Mouse (Mus musculus) forebrain, embryonic 11.5 days (tissue): ENCODE measurements at regions not wholly inside any gene's neighbourhood (a gene's known extent, or its start where the extent isn't known, plus 50 kb on each side); places are given as distances from the start of the nearest gene placed in this dataset.

Experiments
- ATAC-seq: fragments of 200-750 bp; cut with Nextera tagmentation; replicated peaks from 2 replicates; pipeline ENCODE4 v1.8.0; 2017; ENCODE audit warnings: moderate TSS enrichment; ENCODE audit not compliant: low FRiP score
- DNase-seq: peaks from one replicate; pipeline ENCODE4 v3.0.0-alpha.2; 2017; ENCODE audit warnings: low spot score
- H3K27ac ChIP-seq: fragments of 300-500 bp; sonication (generic); 2 replicates; pipeline ENCODE4 v1.5.1; 2014; ENCODE audit warnings: low read depth, low read length
- H3K27me3 ChIP-seq: fragments of 300-500 bp; sonication (generic); 2 replicates; pipeline ENCODE4 v1.6.1; 2014; ENCODE audit warnings: mild to moderate bottlenecking, low read length, mixed read lengths; ENCODE audit not compliant: control insufficient read depth, insufficient read depth
- H3K36me3 ChIP-seq: fragments of 300-500 bp; sonication (generic); 2 replicates; pipeline ENCODE4 v1.6.1; 2014; ENCODE audit warnings: mild to moderate bottlenecking, low read length, moderate library complexity, mixed read lengths; ENCODE audit not compliant: control insufficient read depth, insufficient read depth
- H3K4me1 ChIP-seq: fragments of 300-500 bp; sonication (generic); replicated peaks from 2 replicates; pipeline ENCODE4 v1.6.1; 2014; ENCODE audit warnings: low read length, mixed read lengths; ENCODE audit not compliant: control insufficient read depth, insufficient read depth
- H3K4me2 ChIP-seq: fragments of 300-500 bp; sonication (generic); 2 replicates; pipeline ENCODE4 v1.6.1; 2014; ENCODE audit warnings: low read depth, mild to moderate bottlenecking, low read length, moderate library complexity, mixed read lengths; ENCODE audit not compliant: severe bottlenecking
- H3K4me3 ChIP-seq: fragments of 300-500 bp; sonication (generic); 2 replicates; pipeline ENCODE4 v1.5.1; 2014; ENCODE audit warnings: low read depth, low read length
- H3K9ac ChIP-seq: fragments of 300-500 bp; sonication (generic); 2 replicates; pipeline ENCODE4 v1.6.1; 2014; ENCODE audit warnings: low read length
- H3K9me3 ChIP-seq: fragments of 300-500 bp; sonication (generic); 2 replicates; pipeline ENCODE4 v1.6.1; 2016; ENCODE audit warnings: low read length, mixed read lengths; ENCODE audit not compliant: control insufficient read depth
- WGBS: fragments of 180-500 bp; shearing (Covaris S2); extraction: QIAGEN DNeasy Blood & Tissue Kit; methylation state at CpG from one replicate; pipeline ENCODE4 v1.1.7; 2014; 5-methylcytosine and 5-hydroxymethylcytosine counted together

DNA sequence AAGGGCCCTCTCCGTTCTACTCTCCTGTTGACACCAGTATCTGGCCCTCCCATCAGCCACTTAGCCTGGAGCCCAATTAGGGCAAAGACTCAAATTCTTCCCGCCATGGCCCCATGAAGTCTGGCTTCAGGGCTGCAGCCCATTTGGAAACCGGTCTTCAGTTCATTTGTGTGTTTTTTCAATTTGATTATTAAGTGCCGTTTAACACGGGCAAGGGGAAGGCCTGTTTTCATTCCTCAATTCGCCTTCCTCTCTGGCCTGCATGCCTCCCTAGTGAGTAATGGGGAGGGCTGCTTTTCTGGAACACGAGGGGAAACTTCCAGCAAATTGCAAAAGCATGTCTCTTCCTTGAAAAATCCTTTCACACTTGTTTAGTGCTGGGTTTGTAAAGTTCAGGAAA lies 89.1 kb upstream of the Rbpj start:
- no peak for DNase-seq
- 60% methylated on average over 7 of the region's 7 CpGs for WGBS
- H3K4me1 ChIP-seq: no peaks in the 10 kb centered on the region
- H3K9me3 ChIP-seq: no peaks in the 10 kb centered on the region
- no peaks in the 10 kb centered on the region for H3K36me3 ChIP-seq
- no peak overlapping the region for H3K4me3 ChIP-seq
- H3K27ac ChIP-seq: no peak overlapping the region
- ATAC-seq: no peak
- no peaks in the 10 kb centered on the region for H3K27me3 ChIP-seq
- H3K9ac ChIP-seq: no peak overlapping the region
- no peak overlapping the region for H3K4me2 ChIP-seq

DNA sequence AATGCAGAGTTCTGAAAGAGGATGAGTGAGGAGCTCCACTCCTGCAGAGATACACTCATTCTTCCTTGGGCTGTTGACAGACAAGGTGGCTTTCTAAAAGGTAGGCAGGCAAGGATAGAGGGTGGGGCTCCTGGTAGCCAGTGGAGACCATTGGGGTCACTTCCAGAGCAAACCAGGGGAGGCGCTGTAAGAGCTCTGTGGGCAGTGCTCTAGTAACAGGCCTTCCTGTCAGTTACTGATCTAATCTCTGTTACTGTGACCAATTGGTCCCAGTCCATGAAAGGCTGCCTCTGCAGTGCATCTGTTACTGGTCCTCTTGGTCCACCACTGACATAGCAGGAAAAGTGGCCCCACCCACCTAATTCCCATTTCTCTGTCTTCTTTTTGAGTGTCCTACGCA lies 88.3 kb upstream of the Rbpj start:
- WGBS: 88% methylated on average over 2 of the region's 2 CpGs
- Histone ChIP-seq H3K36me3 (no peaks in the 10 kb centered on the region), H3K4me2 (no peak overlapping the region), H3K9ac (no peak overlapping the region), H3K27me3 (no peaks in the 10 kb centered on the region), H3K27ac (no peak overlapping the region), H3K4me3 (no peak overlapping the region), H3K4me1 (no peaks in the 10 kb centered on the region), H3K9me3 (no peaks in the 10 kb centered on the region)
- no peak for ATAC-seq
- DNase-seq: peak; percentile 47

DNA sequence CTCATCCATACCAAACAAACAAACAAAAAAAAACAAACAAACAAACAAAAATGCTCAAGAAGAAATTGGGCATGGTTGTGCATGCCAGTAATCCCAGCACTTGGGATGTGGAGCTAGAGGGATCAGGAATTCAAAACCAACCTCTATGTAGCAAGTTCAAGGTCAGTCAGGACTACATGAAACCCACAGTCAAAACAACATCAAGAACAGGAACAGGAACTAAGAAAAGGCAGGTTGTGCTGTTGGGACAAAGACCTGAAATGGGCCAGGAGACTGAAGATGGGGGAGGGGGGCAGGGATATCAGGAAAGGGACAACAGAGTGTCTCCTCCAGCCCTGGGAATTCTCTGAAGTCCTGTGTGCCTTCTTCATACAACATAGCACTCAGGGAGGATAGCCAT lies 87.8 kb upstream of the Rbpj start:
- Histone ChIP-seq H3K4me1 (no peaks in the 10 kb centered on the region), H3K9ac (no peak overlapping the region), H3K4me2 (no peak overlapping the region), H3K27ac (no peak overlapping the region), H3K27me3 (no peaks in the 10 kb centered on the region), H3K9me3 (no peaks in the 10 kb centered on the region), H3K4me3 (no peak overlapping the region), H3K36me3 (no peaks in the 10 kb centered on the region)
- DNase-seq (no peak), ATAC-seq (no peak)

DNA sequence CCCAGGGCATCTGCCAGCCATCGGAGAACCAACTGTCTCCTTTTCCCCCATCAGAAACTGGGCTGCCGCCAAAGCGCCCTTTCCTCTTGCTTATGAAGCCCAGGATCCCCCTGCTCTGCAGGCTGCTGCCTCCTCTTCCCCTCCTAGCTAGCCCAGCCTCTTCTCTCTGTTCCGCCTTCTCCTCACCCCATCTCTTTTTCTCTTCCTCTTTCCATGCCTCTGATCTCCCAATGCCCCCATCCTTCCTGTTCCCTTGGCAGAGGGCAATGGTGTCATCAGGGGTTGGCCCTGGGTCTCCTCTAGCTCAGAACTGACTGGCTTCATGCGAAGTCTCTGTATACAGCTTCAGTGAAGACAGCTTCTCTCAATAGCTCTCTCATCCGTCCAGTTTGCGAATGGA lies 87.4 kb upstream of the Rbpj start:
- 94% methylated on average over 7 of the region's 7 CpGs for WGBS
- Histone ChIP-seq H3K4me1 (no peaks in the 10 kb centered on the region), H3K27me3 (no peaks in the 10 kb centered on the region), H3K9ac (no peak overlapping the region), H3K9me3 (no peaks in the 10 kb centered on the region), H3K4me3 (no peak overlapping the region), H3K27ac (no peak overlapping the region), H3K4me2 (no peak overlapping the region), H3K36me3 (no peaks in the 10 kb centered on the region)
- no peak for DNase-seq
- ATAC-seq: no peak

DNA sequence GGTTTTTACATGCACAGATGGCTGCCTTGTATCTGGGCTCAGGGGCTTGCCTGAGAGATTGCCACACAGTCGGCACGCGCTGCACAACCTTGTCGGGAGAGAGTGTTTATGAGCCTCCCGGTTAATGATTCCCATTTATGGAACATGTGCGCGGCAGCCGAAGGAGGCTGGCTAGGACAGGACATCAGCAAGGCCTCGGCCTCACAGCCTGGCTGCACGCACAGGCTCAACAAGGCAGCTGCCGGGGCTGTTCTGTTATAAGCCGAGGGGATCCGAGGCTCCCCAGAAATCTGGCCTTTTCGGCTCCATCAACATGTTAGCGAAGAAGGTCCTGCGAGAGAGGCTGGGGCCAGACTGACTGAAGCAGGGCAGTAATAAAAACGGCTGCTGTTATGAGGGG lies 86.3 kb upstream of the Rbpj start:
- no peak for ATAC-seq
- 83% methylated on average over 17 of the region's 17 CpGs for WGBS
- H3K9me3 ChIP-seq: no peaks in the 10 kb centered on the region
- H3K9ac ChIP-seq: no peak overlapping the region
- no peak overlapping the region for H3K4me3 ChIP-seq
- H3K27ac ChIP-seq: no peak overlapping the region
- H3K27me3 ChIP-seq: no peaks in the 10 kb centered on the region
- no peak overlapping the region for H3K4me2 ChIP-seq
- H3K36me3 ChIP-seq: no peaks in the 10 kb centered on the region
- no peaks in the 10 kb centered on the region for H3K4me1 ChIP-seq
- no peak for DNase-seq

DNA sequence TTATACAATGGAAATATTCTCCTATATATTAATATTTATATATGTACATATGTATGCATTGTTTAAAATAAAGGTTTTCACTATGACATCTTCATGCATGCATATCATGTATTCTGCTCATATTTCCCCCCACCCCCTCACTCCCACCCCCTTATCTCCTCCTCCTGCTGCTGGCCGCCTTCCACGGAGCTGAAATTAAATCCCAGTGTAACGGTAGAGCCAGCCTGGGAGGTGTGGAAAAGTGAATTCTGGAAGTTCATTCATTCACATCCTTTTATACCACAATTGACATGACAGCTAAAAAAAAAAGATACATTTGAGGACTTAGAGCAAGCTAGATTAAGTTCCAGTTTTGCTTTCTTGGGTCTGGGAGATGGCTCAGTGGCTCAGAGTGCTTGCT lies 85.7 kb upstream of the Rbpj start:
- Histone ChIP-seq H3K9ac (no peak overlapping the region), H3K27ac (no peak overlapping the region), H3K4me3 (no peak overlapping the region), H3K9me3 (no peaks in the 10 kb centered on the region), H3K4me2 (no peak overlapping the region), H3K27me3 (no peaks in the 10 kb centered on the region), H3K4me1 (no peaks in the 10 kb centered on the region), H3K36me3 (no peaks in the 10 kb centered on the region)
- DNase-seq (no peak), ATAC-seq (no peak)
- WGBS: 59% methylated on average over 3 of the region's 3 CpGs

DNA sequence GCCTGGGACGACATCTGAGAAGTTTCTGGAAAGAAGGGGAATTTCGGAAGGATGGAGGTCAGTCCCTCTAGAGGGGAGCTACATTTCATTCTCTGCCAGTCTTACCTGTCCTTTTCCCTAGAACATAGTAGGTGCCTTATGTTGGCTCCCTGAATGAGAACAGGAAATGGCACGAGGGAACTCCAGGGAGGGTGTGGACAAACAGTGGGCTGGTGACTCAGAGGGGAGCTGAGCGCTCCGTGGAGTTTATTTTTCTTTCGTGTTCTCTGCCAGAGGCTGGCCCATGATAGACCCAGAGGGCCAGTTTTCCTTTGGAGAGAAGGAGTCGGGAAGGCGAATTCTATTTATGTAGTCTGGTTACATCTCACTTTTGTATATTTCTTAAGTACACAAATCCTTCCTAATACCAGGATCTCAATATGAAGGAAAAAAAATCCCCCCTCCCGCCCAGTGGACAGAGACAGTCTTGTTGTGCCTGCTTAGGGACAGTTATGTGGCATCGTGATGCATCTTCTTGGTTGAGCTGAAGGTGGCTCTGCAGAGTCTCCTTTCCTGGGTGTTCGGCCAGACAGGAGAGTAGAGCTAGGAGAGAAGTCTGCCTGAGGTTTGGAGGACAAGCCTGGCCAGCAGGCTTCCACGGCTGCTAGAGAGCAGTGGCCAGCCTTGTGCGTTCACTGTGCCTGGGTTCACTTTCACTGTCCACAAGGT lies 84.3 kb upstream of the Rbpj start:
- Histone ChIP-seq H3K4me2 (no peak overlapping the region), H3K9ac (no peak overlapping the region), H3K9me3 (no peaks in the 10 kb centered on the region), H3K4me3 (no peak overlapping the region), H3K27ac (no peak overlapping the region), H3K27me3 (no peaks in the 10 kb centered on the region), H3K4me1 (no peaks in the 10 kb centered on the region), H3K36me3 (no peaks in the 10 kb centered on the region)
- DNase-seq (no peak), ATAC-seq (no peak)
- 79% methylated on average over 13 of the region's 13 CpGs for WGBS

DNA sequence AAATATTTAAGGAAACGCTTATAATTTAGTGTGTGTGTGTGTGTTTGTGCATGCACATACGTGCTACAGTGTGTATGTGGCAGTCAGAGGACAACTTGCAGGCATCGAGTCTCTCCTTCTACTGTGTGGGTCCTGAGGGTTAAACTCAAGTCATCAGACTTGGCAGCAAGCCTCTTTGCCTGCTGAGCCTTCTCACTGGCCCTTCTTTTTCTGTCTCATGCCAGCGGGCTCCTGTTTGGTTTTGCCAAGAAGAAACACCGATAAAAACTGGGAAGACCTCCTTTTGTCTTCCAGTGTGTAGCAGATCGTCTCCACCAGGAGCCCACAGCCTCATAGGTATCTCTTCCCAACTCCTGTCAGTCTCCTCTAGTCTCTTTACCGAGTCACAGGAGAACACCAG lies 81.9 kb upstream of the Rbpj start:
- WGBS: 91% methylated on average over 7 of the region's 7 CpGs

DNA sequence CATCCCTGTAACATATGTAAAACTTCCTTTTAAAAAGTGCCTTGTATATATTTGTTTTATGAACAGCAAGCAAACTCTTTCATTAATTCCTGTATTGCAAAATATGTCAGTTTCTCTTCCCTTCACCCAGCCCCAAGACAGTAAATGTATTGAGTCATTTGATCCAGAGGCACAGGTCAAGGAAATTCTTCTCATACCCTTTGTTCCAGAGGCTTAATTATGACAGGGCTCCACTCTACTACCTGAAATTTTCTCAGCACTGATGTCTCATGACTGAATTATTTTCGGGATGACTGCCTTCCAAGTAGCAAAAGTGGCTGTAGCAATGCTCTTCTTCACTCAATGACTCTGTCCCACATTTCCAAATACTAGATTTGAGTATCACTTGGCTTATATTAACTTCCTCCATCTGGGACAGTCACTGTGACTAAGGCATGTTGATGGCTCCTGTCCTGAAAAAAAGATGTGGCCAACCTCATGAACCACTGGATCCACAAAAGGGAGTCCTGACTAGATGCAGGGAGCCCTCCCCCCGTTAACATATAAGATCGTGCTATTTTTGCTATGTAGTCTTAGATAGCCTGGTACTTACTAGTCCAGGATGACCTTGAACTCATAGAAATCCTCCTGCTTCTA lies 80.3 kb upstream of the Rbpj start:
- no peak overlapping the region for H3K4me2 ChIP-seq
- WGBS: 94% methylated on average over 3 of the region's 3 CpGs

More for the DNA sequence above, 81.9 kb upstream of the Rbpj start:
- no peak overlapping the region for H3K4me2 ChIP-seq
- H3K27ac ChIP-seq: no peak overlapping the region
- no peaks in the 10 kb centered on the region for H3K36me3 ChIP-seq
- no peaks in the 10 kb centered on the region for H3K27me3 ChIP-seq
- DNase-seq (no peak), ATAC-seq (no peak)
- H3K4me1 ChIP-seq: no peaks in the 10 kb centered on the region
- H3K9me3 ChIP-seq: no peaks in the 10 kb centered on the region
- H3K4me3 ChIP-seq: no peak overlapping the region
- no peak overlapping the region for H3K9ac ChIP-seq

More for the DNA sequence above, 80.3 kb upstream of the Rbpj start:
- Histone ChIP-seq H3K4me1 (no peaks in the 10 kb centered on the region), H3K27me3 (no peaks in the 10 kb centered on the region), H3K9ac (no peak overlapping the region), H3K36me3 (no peaks in the 10 kb centered on the region), H3K4me3 (no peak overlapping the region), H3K27ac (no peak overlapping the region), H3K9me3 (no peaks in the 10 kb centered on the region)
- ATAC-seq (no peak), DNase-seq (no peak)
